Mouse (Mus musculus): ENCODE results near the gene Wdr24. TPM values are rescaled to one million over a fixed set of nuclear protein-coding genes. Genes with fewer than 3 reads are reported as not detected.

The Wdr24 gene
- total RNA-seq, 2 experiments from 2014 or later: 14.8 to 16.9 TPM

DNA sequence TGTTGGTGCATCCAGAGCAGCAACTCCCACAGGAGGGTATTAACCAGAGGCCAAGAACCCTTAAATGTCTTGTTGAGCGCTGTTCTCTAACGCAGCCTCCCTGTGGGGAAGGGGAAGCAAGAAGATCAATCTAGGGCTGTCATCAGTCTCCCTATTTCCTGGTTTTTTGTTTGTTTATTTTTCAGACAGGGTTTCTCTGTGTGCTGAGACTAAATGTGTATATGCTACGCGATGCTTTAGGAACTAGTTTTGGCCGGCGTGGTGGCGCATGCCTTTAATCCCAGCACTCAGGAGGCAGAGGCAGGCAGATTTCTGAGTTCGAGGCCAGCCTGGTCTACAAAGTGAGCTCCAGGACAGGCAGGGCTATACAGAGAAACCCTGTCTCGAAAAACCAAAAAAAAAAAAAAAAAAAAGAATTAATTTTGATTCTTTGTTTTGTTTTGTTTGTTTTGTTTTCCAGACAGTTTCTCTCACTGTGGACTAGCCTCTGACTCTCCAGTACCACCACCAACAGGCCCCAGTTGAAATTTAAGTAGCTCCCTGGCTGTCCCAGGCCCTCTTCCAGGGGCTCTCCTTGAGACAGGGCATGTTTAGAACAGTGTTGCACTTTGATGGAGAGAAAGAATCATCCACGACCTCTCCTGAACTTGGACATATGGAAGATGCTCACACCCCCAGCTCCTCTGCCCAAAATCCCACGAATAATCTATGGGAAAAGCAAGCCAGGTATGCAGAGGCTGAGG, 50.1 kb downstream of the Wdr24 start:
- ATAC-seq (replicated peaks; ENCODE audit: poor library complexity, severe bottlenecking): no peak

GRCm38 (mm10) chr17:25874148-25874720, 50.8 kb downstream of the Wdr24 start:
- no peak for ATAC-seq (replicated peaks; ENCODE audit: poor library complexity, severe bottlenecking)

DNA sequence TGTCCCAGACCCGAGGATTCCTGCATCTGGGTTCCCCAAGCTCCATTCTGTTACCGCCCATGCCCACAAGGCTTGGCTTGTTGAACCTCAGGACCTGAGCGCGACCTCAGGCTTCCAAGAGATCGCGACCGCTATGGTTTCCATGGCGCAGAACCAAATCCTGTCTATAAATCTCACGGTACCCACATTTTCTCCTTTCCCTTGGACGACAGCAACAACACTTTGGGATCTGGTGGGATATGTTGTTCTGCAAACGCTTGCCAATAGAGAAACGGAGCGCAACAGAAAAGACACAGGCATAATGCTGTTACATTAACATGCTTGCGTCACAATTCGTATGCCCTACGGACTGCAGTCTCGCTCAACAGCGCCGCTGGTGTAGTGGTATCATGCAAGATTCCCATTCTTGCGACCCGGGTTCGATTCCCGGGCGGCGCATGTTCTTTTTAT, 51.3 kb downstream of the Wdr24 start, which contains the start of gene Mettl26:
Gene Mettl26, plus strand, starts transcription at position 354 of the 450 bp plus-strand sequence.
- ATAC-seq (replicated peaks; ENCODE audit: poor library complexity, severe bottlenecking): peak; percentile 68

DNA sequence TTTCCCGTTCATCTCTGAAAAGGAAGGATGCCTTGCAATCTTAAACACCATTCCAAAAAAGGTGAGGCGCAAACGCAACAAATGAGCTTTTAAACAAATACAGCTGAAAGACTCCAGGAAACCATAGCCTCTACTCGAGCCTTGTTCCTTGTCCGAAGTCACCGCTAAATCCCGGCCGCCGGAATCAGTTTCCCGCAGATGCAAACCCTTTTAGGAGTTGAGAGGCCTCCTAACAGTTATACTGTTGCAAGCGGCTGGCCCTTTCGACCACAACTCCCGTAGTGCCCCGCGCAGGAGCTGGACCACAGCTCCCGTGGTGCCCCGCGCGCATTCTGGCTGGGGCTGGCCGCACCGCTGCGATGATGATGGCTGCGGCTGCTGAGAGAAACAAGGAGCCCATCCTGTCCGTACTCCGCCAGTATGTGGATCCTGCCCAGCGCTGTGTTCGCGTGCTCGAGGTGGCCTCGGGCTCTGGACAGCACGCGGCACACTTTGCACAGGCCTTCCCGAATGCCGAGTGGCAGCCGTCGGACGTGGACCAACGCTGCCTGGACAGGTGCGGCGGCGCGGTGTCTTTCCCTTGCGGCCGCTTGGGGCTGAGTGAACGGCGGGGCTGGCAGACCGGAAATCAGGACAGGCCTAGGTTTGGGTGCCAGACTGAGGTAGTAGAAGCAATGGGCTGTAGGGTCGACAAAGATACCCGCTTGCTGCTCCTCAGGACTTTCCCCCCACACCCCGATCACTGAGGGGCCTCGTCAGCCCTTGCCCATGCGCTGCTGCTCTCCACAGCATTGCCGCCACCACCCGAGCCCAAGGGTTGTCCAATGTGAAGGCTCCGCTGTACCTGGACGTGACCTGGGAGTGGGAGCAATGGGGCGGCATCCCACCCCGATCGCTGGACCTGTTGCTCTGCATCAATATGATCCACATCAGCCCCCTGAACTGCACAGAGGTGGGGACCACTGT, 52.0 kb downstream of the Wdr24 start:
- ATAC-seq (replicated peaks; ENCODE audit: poor library complexity, severe bottlenecking): peak; percentile 74

- no peak for ATAC-seq (replicated peaks; ENCODE audit: poor library complexity, severe bottlenecking)
Measured at GRCm38 (mm10) chr17:25876347-25876915, 53.0 kb downstream of the Wdr24 start.

GRCm38 (mm10) chr17:25877025-25877424, 53.6 kb downstream of the Wdr24 start:
- no peak for ATAC-seq (replicated peaks; ENCODE audit: poor library complexity, severe bottlenecking)

- no peak for ATAC-seq (replicated peaks; ENCODE audit: poor library complexity, severe bottlenecking)
Measured at GRCm38 (mm10) chr17:25877741-25878610, 54.5 kb downstream of the Wdr24 start.

Other genes with a start within 250 kb of the Wdr24 start
- 34.0 and 36.8 TPM in 2 replicates for gene Lmf1, start 244.5 kb upstream of the Wdr24 start, total RNA-seq (2014; fragmentation: Nextera tagmentation)
- 6.9 and 10.7 TPM in 2 replicates for gene Lmf1, start 244.5 kb upstream of the Wdr24 start, total RNA-seq (2017)
- gene Gng13, start 106.5 kb upstream of the Wdr24 start, total RNA-seq (2014; fragmentation: Nextera tagmentation): not detected in 2 replicates
- not detected in 2 replicates for gene Gng13, start 106.5 kb upstream of the Wdr24 start, total RNA-seq (2017)
- gene Chtf18, start 96.2 kb upstream of the Wdr24 start, total RNA-seq (2014; fragmentation: Nextera tagmentation): 16.8 and 29.8 TPM in 2 replicates
- gene Chtf18, start 96.2 kb upstream of the Wdr24 start, total RNA-seq (2017): 17.0 and 22.4 TPM in 2 replicates
- 10.9 and 15.6 TPM in 2 replicates for gene Rpusd1, start 96.0 kb upstream of the Wdr24 start, total RNA-seq (2014; fragmentation: Nextera tagmentation)
- 4.2 and 6.6 TPM in 2 replicates for gene Rpusd1, start 96.0 kb upstream of the Wdr24 start, total RNA-seq (2017)
- not detected in 2 replicates for gene Mslnl, start 87.6 kb upstream of the Wdr24 start, total RNA-seq (2014; fragmentation: Nextera tagmentation)
- not detected in 2 replicates for gene Mslnl, start 87.6 kb upstream of the Wdr24 start, total RNA-seq (2017)
- gene Msln, start 69.2 kb upstream of the Wdr24 start, total RNA-seq (2014; fragmentation: Nextera tagmentation): not detected in 2 replicates
- gene Msln, start 69.2 kb upstream of the Wdr24 start, total RNA-seq (2017): not detected in 2 replicates
- 22.8 and 23.5 TPM in 2 replicates for gene Narfl, start 49.9 kb upstream of the Wdr24 start, total RNA-seq (2014; fragmentation: Nextera tagmentation)
- gene Narfl, start 49.9 kb upstream of the Wdr24 start, total RNA-seq (2017): 15.0 and 17.4 TPM in 2 replicates
- gene Haghl, start 38.0 kb upstream of the Wdr24 start, total RNA-seq (2014; fragmentation: Nextera tagmentation): 24.1 and 27.6 TPM in 2 replicates
- 13.8 and 19.4 TPM in 2 replicates for gene Haghl, start 38.0 kb upstream of the Wdr24 start, total RNA-seq (2017)
- gene Ccdc78, start 37.0 kb upstream of the Wdr24 start, total RNA-seq (2014; fragmentation: Nextera tagmentation): 0.45 TPM in 1 of 2 replicates, not detected in the other
- gene Ccdc78, start 37.0 kb upstream of the Wdr24 start, total RNA-seq (2017): 0.52 TPM in 1 of 2 replicates, not detected in the other
- gene Fam173a, start 30.7 kb upstream of the Wdr24 start, total RNA-seq (2014; fragmentation: Nextera tagmentation): 85.3 and 92.7 TPM in 2 replicates
- 31.9 and 43.1 TPM in 2 replicates for gene Fam173a, start 30.7 kb upstream of the Wdr24 start, total RNA-seq (2017)
- not detected in 2 replicates for gene AC134908.4, start 28.0 kb upstream of the Wdr24 start, total RNA-seq (2014; fragmentation: Nextera tagmentation)
- gene AC134908.4, start 28.0 kb upstream of the Wdr24 start, total RNA-seq (2017): not detected in 2 replicates
- 15.8 and 23.3 TPM in 2 replicates for gene Metrn, start 26.5 kb upstream of the Wdr24 start, total RNA-seq (2014; fragmentation: Nextera tagmentation)
- 33.5 and 64.4 TPM in 2 replicates for gene Metrn, start 26.5 kb upstream of the Wdr24 start, total RNA-seq (2017)
- not detected in 2 replicates for gene Fbxl16, start 14.5 kb upstream of the Wdr24 start, total RNA-seq (2014; fragmentation: Nextera tagmentation)
- not detected in 2 replicates for gene Fbxl16, start 14.5 kb upstream of the Wdr24 start, total RNA-seq (2017)
- gene Jmjd8, start 5.2 kb downstream of the Wdr24 start, total RNA-seq (2014; fragmentation: Nextera tagmentation): 19.5 and 23.1 TPM in 2 replicates
- gene Jmjd8, start 5.2 kb downstream of the Wdr24 start, total RNA-seq (2017): 15.2 and 23.4 TPM in 2 replicates
- 112 and 131 TPM in 2 replicates for gene Stub1, start 9.8 kb downstream of the Wdr24 start, total RNA-seq (2014; fragmentation: Nextera tagmentation)
- 99.3 and 101 TPM in 2 replicates for gene Stub1, start 9.8 kb downstream of the Wdr24 start, total RNA-seq (2017)
- 1.1 and 3.0 TPM in 2 replicates for gene Rhbdl1, start 13.7 kb downstream of the Wdr24 start, total RNA-seq (2014; fragmentation: Nextera tagmentation)
- gene Rhbdl1, start 13.7 kb downstream of the Wdr24 start, total RNA-seq (2017): not detected in 2 replicates
- gene Gm20683, start 18.1 kb downstream of the Wdr24 start, total RNA-seq (2014; fragmentation: Nextera tagmentation): 1.2 TPM in 1 of 2 replicates, not detected in the other
- 0.41 and 1.2 TPM in 2 replicates for gene Gm20683, start 18.1 kb downstream of the Wdr24 start, total RNA-seq (2017)
- gene Rhot2, start 21.2 kb downstream of the Wdr24 start, total RNA-seq (2014; fragmentation: Nextera tagmentation): 28.3 and 35.5 TPM in 2 replicates
- 11.9 and 17.8 TPM in 2 replicates for gene Rhot2, start 21.2 kb downstream of the Wdr24 start, total RNA-seq (2017)
- gene Wdr90, start 37.9 kb downstream of the Wdr24 start, total RNA-seq (2014; fragmentation: Nextera tagmentation): 64.7 and 66.9 TPM in 2 replicates
- 11.8 and 15.0 TPM in 2 replicates for gene Wdr90, start 37.9 kb downstream of the Wdr24 start, total RNA-seq (2017)
- gene Mcrip2, start 45.1 kb downstream of the Wdr24 start, total RNA-seq (2014; fragmentation: Nextera tagmentation): 30.4 and 58.6 TPM in 2 replicates
- 11.2 and 25.8 TPM in 2 replicates for gene Mcrip2, start 45.1 kb downstream of the Wdr24 start, total RNA-seq (2017)
- gene Mettl26, start 51.4 kb downstream of the Wdr24 start, total RNA-seq (2014; fragmentation: Nextera tagmentation): 23.4 and 27.7 TPM in 2 replicates
- 9.7 and 15.2 TPM in 2 replicates for gene Mettl26, start 51.4 kb downstream of the Wdr24 start, total RNA-seq (2017)
- 2.1 TPM in 1 of 2 replicates, not detected in the other for gene Wfikkn1, start 57.2 kb downstream of the Wdr24 start, total RNA-seq (2014; fragmentation: Nextera tagmentation)
- 1.1 and 1.3 TPM in 2 replicates for gene Wfikkn1, start 57.2 kb downstream of the Wdr24 start, total RNA-seq (2017)
- 9.4 and 15.9 TPM in 2 replicates for gene Rab40c, start 96.1 kb downstream of the Wdr24 start, total RNA-seq (2014; fragmentation: Nextera tagmentation)
- gene Rab40c, start 96.1 kb downstream of the Wdr24 start, total RNA-seq (2017): 7.2 and 11.8 TPM in 2 replicates
- gene Pigq, start 121.3 kb downstream of the Wdr24 start, total RNA-seq (2014; fragmentation: Nextera tagmentation): 63.5 and 87.9 TPM in 2 replicates
- 32.4 and 37.1 TPM in 2 replicates for gene Pigq, start 121.3 kb downstream of the Wdr24 start, total RNA-seq (2017)
- gene Nhlrc4, start 121.3 kb downstream of the Wdr24 start, total RNA-seq (2014; fragmentation: Nextera tagmentation): not detected in 2 replicates
- gene Nhlrc4, start 121.3 kb downstream of the Wdr24 start, total RNA-seq (2017): not detected in 2 replicates
- not detected in 2 replicates for gene A930017K11Rik, start 128.9 kb downstream of the Wdr24 start, total RNA-seq (2014; fragmentation: Nextera tagmentation)
- gene A930017K11Rik, start 128.9 kb downstream of the Wdr24 start, total RNA-seq (2017): not detected in 2 replicates
- gene Capn15, start 162.2 kb downstream of the Wdr24 start, total RNA-seq (2014; fragmentation: Nextera tagmentation): 12.5 and 16.4 TPM in 2 replicates
- gene Capn15, start 162.2 kb downstream of the Wdr24 start, total RNA-seq (2017): 3.2 and 5.3 TPM in 2 replicates
- 1.3 and 3.6 TPM in 2 replicates for gene Rab11fip3, start 245.9 kb downstream of the Wdr24 start, total RNA-seq (2014; fragmentation: Nextera tagmentation)
- 0.46 and 0.60 TPM in 2 replicates for gene Rab11fip3, start 245.9 kb downstream of the Wdr24 start, total RNA-seq (2017)

Measured in granulocyte monocyte progenitor cell, adult 5-6 weeks (primary cell).